Mouse (Mus musculus) hindbrain, embryonic 12.5 days (tissue): ENCODE data around the gene Grip1. TPM values are rescaled to one million over a fixed set of nuclear protein-coding genes. Genes with fewer than 3 reads are reported as not detected.
"Not testable (repeated sequence)": the region's sequence is repeated elsewhere in the genome, so short reads cannot be mapped to it uniquely, and the experiment has no call there.

Source experiments
- ATAC-seq: fragments of 200-750 bp; cut with Nextera tagmentation; 2 replicates; pipeline ENCODE4 v1.8.0; 2017; ENCODE audit warnings: moderate TSS enrichment; ENCODE audit not compliant: low FRiP score
- H3K27ac ChIP-seq: fragments of 300-500 bp; sonication (generic); 2 replicates; pipeline ENCODE4 v1.5.1; 2016; ENCODE audit warnings: mild to moderate bottlenecking
- H3K27me3 ChIP-seq: fragments of 300-500 bp; sonication (generic); 2 replicates; pipeline ENCODE4 v1.6.1; 2016; ENCODE audit warnings: mild to moderate bottlenecking
- H3K36me3 ChIP-seq: fragments of 300-500 bp; sonication (generic); 2 replicates; pipeline ENCODE4 v1.6.1; 2016; ENCODE audit warnings: mild to moderate bottlenecking
- H3K4me1 ChIP-seq: fragments of 300-500 bp; sonication (generic); 2 replicates; pipeline ENCODE4 v1.6.1; 2016
- H3K4me2 ChIP-seq: fragments of 300-500 bp; sonication (generic); replicated peaks from 2 replicates; pipeline ENCODE4 v1.6.1; 2016; ENCODE audit warnings: mild to moderate bottlenecking
- H3K4me3 ChIP-seq: fragments of 300-500 bp; sonication (generic); 2 replicates; pipeline ENCODE4 v1.5.1; 2016; ENCODE audit warnings: mild to moderate bottlenecking
- H3K9ac ChIP-seq: fragments of 300-500 bp; sonication (generic); 2 replicates; pipeline ENCODE4 v1.6.1; 2016; ENCODE audit warnings: mild to moderate bottlenecking, moderate library complexity
- H3K9me3 ChIP-seq: fragments of 300-500 bp; sonication (generic); replicated peaks from 2 replicates; pipeline ENCODE4 v1.6.1; 2016; ENCODE audit warnings: mild to moderate bottlenecking
- WGBS: fragments of 180-500 bp; shearing (Covaris S2); methylation state at CpG from one replicate; pipeline ENCODE4 v1.1.7; 2016; 5-methylcytosine and 5-hydroxymethylcytosine counted together
- polyA plus RNA-seq: library from polyadenylated mRNA; unstranded; fragments of >200 nt; fragmentation: Nextera tagmentation; extraction: Ambion mirVana; gene quantifications from 2 replicates; pipeline ENCODE4 v1.2.1, GENCODE M21; 2016

The Grip1 gene
- polyA plus RNA-seq, 1 experiment from 2014 or later, result 15.7 TPM

DNA sequence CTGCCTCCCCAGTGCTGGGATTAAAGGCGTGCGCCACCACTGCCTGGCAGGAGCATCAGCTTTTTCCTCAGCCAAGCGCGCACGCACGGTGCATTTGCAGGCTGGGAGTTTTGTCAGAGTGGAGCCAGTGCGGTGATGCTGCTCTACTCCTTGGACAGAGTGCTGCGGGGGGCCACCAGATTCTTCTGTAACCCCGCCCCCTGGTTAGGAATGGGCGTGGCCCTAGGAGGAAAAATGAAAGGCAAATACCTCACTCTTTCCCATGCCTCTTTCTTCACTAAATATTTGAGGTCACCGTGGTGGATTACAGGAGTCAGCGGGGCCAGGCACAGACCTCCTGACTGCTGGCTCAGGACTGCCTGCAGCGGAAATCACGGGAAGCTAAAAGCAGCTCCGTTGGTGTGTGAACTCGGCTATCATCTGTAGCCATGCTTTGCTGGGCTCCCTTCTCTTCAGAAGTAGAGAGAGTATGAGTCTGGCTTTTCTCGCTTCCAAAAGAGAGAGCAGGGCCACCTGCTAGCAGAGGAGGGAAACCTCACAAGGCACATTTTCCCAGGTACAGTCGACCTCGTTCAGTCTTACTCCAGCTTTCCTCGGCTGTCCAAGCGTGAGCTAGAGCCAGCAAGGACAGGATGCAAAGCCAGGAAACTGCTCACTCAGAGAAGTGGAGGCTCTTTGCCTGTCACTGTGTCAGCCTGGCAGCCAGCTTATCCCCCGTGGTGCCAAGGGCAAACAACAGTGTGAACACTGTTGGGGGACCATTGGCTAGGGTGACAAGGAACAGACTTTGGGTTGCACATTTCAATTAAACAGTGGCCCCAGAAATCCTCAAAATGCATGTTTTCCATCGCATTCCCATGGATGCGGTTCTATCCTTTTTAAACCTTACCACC, 607.9 kb downstream of the Grip1 start:
- Histone ChIP-seq H3K4me2 (no peak overlapping the region), H3K4me3 (no peak overlapping the region)
- 83% methylated on average over 24 of the region's 24 CpGs for WGBS

DNA sequence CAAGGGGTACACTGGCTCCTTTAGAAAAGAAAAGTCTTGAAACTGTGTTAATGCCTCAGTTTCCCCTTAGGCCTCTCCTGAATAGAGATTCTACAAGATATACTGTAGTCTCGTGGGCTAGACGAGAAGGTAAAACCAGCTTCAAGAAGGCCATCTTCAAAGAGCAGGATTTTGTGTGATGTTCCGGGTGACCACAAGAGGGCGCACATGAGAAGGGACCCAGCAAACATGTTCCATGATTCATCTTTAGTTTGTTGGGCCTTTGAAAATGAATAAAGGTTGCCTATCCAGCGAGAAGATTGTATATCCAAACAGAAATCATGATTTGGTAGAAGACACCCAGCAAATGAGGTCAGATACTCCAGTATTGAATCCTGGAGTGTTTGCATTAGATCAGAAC, 610.8 kb downstream of the Grip1 start:
- H3K9me3 ChIP-seq, result no peaks in the 10 kb centered on the region
- ATAC-seq, result no peak
- no peaks in the 10 kb centered on the region for H3K36me3 ChIP-seq
- WGBS, result 21% methylated on average over 5 of the region's 5 CpGs
- no peak overlapping the region for H3K27ac ChIP-seq
- 0 out of 2 replicates have a peak, but pooled peaks cover 3% of the 10 kb centered on the region for H3K4me1 ChIP-seq
- H3K9ac ChIP-seq, result no peak overlapping the region
- H3K4me3 ChIP-seq, result no peak overlapping the region
- H3K27me3 ChIP-seq, result no peaks in the 10 kb centered on the region
- H3K4me2 ChIP-seq, result no peak overlapping the region

More for the DNA sequence above, 607.9 kb downstream of the Grip1 start:
- H3K9ac ChIP-seq, result no peak overlapping the region
- no peaks in the 10 kb centered on the region for H3K9me3 ChIP-seq
- ATAC-seq, result 0 out of 2 replicates have a peak, but pooled peaks have one; percentile 19
- H3K36me3 ChIP-seq, result peaks cover 3% of the 10 kb centered on the region
- no peak overlapping the region for H3K27ac ChIP-seq
- no peaks in the 10 kb centered on the region for H3K27me3 ChIP-seq
- H3K4me1 ChIP-seq, result 0 out of 2 replicates have a peak, but pooled peaks cover 3% of the 10 kb centered on the region

DNA sequence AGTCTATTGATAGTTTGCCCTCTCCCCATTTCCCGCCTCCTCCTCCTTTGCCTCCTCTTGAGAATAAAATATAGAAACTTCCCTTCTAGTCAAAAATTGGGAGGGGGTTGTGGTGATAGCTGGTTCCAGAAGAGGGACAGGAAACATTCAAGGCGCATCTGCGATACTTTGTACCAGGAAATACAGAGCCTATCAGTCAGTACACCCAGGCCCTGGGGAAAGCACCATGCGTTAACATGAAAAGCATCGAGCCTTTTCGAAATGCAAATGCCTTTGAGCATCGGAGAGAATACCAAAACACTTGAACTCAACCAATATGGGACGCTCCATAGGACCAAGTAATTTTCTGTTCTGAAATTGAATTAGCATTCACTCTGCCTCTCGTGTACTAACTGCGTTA, 612.7 kb downstream of the Grip1 start:
- 90% methylated on average over 10 of the region's 10 CpGs for WGBS
- Histone ChIP-seq H3K4me3 (no peak overlapping the region), H3K36me3 (no peaks in the 10 kb centered on the region), H3K4me1 (0 out of 2 replicates have a peak, but pooled peaks cover 3% of the 10 kb centered on the region), H3K4me2 (no peak overlapping the region), H3K9me3 (no peaks in the 10 kb centered on the region), H3K27ac (no peak overlapping the region), H3K27me3 (no peaks in the 10 kb centered on the region), H3K9ac (no peak overlapping the region)
- no peak for ATAC-seq

DNA sequence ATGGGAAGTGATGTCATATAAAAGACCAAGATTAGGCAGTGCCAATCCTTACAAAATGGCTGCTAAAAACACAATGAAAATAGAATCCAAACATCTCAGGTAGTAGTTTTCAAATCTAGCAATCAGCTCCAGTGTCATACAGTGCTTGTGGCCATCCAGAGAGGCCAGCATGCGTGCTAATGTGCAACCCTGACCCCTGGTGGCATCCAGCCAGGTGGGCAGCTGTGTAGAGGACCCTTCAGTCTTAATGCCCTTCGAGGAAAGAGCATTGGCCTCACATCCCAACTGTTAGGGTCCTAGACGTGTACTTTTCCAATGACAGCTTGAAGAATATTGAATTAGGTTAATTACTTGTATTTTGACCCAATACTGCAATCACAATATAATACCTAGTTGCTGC, 624.2 kb downstream of the Grip1 start:
- no peaks in the 10 kb centered on the region for H3K27me3 ChIP-seq
- H3K4me3 ChIP-seq, result no peak overlapping the region
- peaks cover 38% of the 10 kb centered on the region for H3K36me3 ChIP-seq
- no peaks in the 10 kb centered on the region for H3K4me1 ChIP-seq
- no peak overlapping the region for H3K9ac ChIP-seq
- no peak overlapping the region for H3K4me2 ChIP-seq
- 88% methylated on average over 3 of the region's 3 CpGs for WGBS
- no peak overlapping the region for H3K27ac ChIP-seq
- H3K9me3 ChIP-seq, result no peaks in the 10 kb centered on the region
- ATAC-seq, result no peak

DNA sequence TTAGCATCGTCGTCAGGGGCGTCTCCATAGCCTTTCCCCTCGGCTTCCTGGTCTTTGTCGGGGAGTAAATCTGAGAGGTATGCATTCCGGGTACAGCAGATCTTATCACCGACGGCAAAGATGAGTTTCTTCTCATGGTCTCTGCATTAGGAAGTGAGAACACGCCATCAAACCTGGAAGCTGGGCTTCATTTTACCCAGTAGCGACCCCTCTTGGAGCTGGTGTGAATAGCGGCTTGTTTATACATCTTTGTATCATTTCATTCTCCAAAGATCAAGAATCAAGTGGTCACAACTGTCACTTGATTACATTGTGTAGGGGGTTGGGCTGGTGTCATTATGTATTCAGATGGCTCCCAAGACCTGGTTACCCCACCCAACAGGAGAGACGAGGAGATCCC, 638.9 kb downstream of the Grip1 start:
- Histone ChIP-seq H3K27ac (no peak overlapping the region), H3K4me2 (no peak overlapping the region), H3K9me3 (no peaks in the 10 kb centered on the region), H3K4me3 (no peak overlapping the region), H3K36me3 (peaks cover 40% of the 10 kb centered on the region), H3K27me3 (no peaks in the 10 kb centered on the region), H3K9ac (no peak overlapping the region), H3K4me1 (no peaks in the 10 kb centered on the region)
- ATAC-seq, result no peak
- whole genome bisulfite sequencing, result 89% methylated on average over 12 of the region's 12 CpGs

DNA sequence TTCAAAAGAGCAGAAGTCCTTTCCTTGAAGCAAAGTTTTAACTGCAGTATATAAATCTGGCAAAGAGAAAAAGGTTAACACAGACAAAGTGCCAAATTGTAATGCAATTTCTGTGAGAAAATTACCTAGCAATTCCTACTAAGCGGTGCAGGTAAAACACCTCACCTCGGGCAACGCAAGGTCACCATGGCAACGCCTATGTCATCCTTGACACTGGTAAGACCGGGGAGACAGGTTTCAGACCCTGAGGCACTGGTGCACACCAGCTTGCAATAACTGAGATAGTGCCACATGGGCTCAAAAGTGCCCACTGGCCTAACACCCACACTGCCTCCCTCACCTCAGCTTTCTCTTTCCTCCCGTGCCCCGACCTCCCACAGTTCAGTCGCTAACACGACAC, 641.5 kb downstream of the Grip1 start:
- H3K9me3 ChIP-seq, result no peaks in the 10 kb centered on the region
- ATAC-seq, result no peak
- peaks cover 36% of the 10 kb centered on the region for H3K36me3 ChIP-seq
- H3K9ac ChIP-seq, result no peak overlapping the region
- H3K4me3 ChIP-seq, result no peak overlapping the region
- H3K27me3 ChIP-seq, result no peaks in the 10 kb centered on the region
- WGBS, result 90% methylated on average over 9 of the region's 9 CpGs
- no peaks in the 10 kb centered on the region for H3K4me1 ChIP-seq
- no peak overlapping the region for H3K4me2 ChIP-seq
- H3K27ac ChIP-seq, result no peak overlapping the region

DNA sequence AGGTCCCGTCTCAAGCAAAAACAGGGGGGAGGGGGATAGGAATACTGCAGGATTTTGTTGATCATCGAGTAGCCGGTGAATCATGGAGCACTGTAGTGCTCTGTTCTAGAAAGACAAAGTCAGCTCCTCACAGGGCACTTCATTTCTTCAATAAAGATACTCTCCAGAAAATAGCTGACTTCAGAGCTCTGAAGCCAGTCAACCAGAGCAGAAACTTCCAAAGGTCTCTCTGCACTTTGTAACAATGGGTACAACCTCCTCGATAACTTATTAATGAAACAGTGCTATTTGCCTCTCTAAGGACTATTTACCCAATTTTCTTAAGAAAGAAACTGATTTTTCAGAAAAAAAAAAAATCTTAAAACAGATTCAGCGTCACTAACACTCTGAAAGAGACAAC, 642.1 kb downstream of the Grip1 start:
- Histone ChIP-seq H3K36me3 (peaks cover 36% of the 10 kb centered on the region), H3K4me1 (no peaks in the 10 kb centered on the region), H3K4me3 (no peak overlapping the region), H3K9ac (no peak overlapping the region), H3K27me3 (no peaks in the 10 kb centered on the region), H3K9me3 (no peaks in the 10 kb centered on the region), H3K4me2 (no peak overlapping the region), H3K27ac (no peak overlapping the region)
- WGBS, result 96% methylated on average over 5 of the region's 5 CpGs
- ATAC-seq, result no peak

DNA sequence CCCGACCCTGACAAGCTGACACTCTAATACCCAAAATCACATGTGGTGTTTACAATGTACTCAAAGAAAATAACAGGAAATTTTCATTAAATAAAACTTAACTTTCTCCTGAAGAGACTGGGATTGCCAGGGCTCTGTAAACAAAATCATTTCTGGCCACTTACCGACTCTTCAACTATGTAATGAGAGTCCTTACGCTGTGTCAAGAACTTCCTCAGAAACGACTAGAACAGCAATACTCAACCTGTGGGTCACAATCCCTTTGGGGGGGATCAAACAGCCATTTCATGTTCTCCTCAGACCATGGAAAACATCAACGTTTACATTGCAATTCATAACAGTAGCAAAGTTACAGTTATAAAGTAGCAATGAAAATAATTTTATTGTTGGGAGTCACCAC, 643.9 kb downstream of the Grip1 start:
- Histone ChIP-seq H3K27me3 (no peaks in the 10 kb centered on the region), H3K4me2 (no peak overlapping the region), H3K36me3 (peaks cover 20% of the 10 kb centered on the region), H3K4me3 (no peak overlapping the region), H3K27ac (no peak overlapping the region), H3K4me1 (no peaks in the 10 kb centered on the region), H3K9me3 (no peaks in the 10 kb centered on the region), H3K9ac (no peak overlapping the region)
- WGBS, result 89% methylated on average over 5 of the region's 5 CpGs
- no peak for ATAC-seq

DNA sequence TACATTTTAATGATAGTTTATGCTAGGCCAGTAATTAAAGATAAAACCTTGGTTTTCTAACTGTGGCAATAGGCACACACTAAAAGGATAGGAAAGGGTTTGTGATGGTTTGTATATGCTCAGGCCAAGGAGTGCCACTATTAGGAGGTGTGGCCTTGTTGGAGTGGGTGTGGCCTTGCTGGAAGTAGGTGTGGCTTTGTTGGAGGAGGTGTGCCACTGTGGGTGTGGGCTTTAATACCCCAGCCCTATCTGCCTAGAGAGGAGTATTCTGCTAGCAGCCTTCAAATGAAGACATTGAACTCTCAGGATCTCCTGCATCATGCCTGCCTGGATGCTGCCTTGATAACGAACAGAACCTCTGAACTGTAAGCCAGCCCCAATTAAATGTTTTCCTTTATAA, 647.2 kb downstream of the Grip1 start:
- WGBS, result 86% methylated on average over 1 of the region's 1 CpGs
- Histone ChIP-seq H3K4me3 (no peak overlapping the region), H3K9me3 (no peaks in the 10 kb centered on the region), H3K4me1 (no peaks in the 10 kb centered on the region), H3K27me3 (no peaks in the 10 kb centered on the region), H3K9ac (no peak overlapping the region), H3K4me2 (no peak overlapping the region), H3K27ac (no peak overlapping the region), H3K36me3 (peaks cover 14% of the 10 kb centered on the region)
- ATAC-seq, result no peak

DNA sequence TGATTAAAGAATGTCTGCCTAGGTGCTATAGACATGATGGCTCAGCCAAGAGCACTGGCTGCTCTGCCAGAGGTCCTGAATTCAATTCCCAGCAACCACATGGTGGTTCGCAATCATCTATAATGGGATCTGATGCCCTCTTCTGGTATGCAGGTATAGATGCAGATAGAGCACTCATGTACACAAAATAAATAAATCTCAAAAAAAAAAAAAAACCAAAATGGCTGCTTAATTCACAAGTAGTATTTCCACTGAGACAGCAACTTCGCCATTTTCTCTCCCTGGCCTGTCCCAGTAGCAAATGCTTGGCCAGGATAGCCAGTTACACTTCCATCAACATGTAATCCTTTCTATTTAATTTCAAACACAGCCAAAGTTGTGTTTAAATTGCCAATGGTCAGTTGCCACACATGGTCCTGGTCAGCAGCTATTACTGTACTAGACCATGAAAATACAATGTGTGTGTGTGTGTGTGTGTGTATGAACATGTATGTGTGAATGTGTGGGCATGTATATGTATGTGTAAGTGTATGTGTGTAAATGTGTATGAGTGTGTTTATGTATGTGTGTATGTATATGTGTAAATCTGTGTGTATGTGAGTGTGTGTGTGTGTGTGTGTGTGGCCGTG, 658.2 kb downstream of the Grip1 start:
- Histone ChIP-seq H3K27me3 (no peaks in the 10 kb centered on the region), H3K27ac (no peak overlapping the region), H3K4me1 (no peaks in the 10 kb centered on the region), H3K36me3 (no peaks in the 10 kb centered on the region), H3K4me3 (peak overlapping the region; percentile 66), H3K9me3 (no peaks in the 10 kb centered on the region), H3K4me2 (peak overlapping the region; percentile 79), H3K9ac (no peak overlapping the region; the same call in 1 of the 2 replicates)
- ATAC-seq, result no peak
- 83% methylated on average over 3 of the region's 3 CpGs for WGBS

DNA sequence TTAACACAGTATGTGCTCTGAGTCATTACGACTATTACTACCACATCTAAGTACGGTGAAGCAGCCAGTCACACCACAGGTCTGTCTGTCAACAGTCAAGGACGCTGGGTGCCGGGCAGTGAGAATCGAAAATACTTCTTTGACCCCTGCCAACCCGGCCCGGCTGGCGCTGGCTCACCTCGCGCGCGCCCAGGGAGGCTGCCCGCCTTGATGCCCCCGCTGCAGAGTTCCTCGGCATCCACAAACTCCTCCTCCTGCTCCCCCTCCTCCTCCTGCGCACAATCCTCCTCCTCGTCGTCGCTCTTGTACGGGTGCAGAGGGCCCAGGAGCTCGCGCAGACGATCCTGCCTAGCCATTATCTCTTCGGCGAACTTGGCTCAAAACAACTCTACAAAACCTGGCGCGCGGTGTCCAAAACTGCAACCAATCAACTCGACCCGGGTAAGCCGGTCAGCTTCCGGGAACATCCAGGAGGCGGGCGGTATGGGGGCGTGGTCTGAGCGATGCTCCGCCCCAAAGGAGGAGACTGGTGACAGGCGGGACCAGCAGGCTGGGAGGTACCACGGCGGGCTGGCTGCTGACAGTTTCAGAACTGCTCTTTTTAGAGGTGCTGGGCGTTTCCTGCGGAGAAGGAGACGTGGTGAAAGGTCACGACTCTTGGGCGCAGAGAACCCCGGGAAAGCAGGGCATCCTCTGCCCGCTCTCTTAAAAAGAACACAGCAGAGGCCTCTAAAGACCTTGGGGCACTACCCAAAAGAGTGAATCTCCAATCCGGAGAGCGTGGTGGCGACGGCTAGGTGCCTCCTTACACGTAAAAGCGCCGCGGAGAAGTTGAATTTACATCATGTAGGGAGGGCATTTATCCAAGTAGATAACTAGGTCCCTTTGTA, 659.1 kb downstream of the Grip1 start, which contains the start of gene Helb:
Gene Helb (minus strand): TSS at position 481 of the 890 bp plus-strand sequence.
- under 1% methylated on average over 55 of the region's 55 CpGs for WGBS
- ATAC-seq, result peak; percentile 99
- Histone ChIP-seq H3K27ac (peak within 1 kb of the TSS; percentile 36; the same call in 1 of the 2 replicates), H3K27me3 (no peaks in the 10 kb centered on the region), H3K9ac (peak within 1 kb of the TSS; percentile 59), H3K4me2 (peak within 1 kb of the TSS; percentile 79), H3K36me3 (no peaks in the 10 kb centered on the region), H3K9me3 (no peaks in the 10 kb centered on the region), H3K4me1 (no peaks in the 10 kb centered on the region), H3K4me3 (peak within 1 kb of the TSS; percentile 66)

DNA sequence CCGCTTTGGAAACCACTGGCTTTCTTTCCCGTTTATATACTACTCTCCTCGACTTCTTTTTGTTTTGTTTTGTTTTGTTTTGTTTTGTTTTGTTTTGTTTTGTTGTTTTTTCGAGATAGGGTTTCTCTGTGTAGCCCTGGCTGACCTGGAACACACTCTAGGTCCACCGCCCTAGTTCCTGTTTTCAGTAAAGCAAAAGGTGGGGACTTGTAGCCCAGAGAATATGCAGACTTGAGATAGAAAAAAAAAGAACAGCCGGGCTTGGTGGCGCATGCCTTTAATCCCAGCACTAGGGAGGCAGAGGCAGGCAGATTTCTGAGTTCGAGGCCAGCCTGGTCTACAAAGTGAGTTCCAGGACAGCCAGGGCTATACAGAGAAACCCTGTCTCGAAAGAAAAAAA, 659.9 kb downstream of the Grip1 start:
- H3K4me1 ChIP-seq, H3K9ac ChIP-seq: not testable (repeated sequence)
- WGBS, result 70% methylated on average over 9 of the region's 9 CpGs

More for the DNA sequence above, 659.9 kb downstream of the Grip1 start:
- ATAC-seq, H3K27me3 ChIP-seq, H3K36me3 ChIP-seq, H3K9me3 ChIP-seq, H3K27ac ChIP-seq: not testable (repeated sequence)
- Histone ChIP-seq H3K4me2 (peak overlapping the region; percentile 79), H3K4me3 (peak overlapping the region; percentile 66; the same call in 1 of the 2 replicates)
